Mouse (Mus musculus) ES-E14 (cell line): ENCODE data around the gene Hoxb3. TPM values are rescaled to one million over a fixed set of nuclear protein-coding genes. Genes with fewer than 3 reads are reported as not detected.

Experiments used
- DNase-seq: peaks from one replicate; pipeline ENCODE4 v3.0.0-alpha.2; 2013; ENCODE audit warnings: low read depth, low spot score
- H3K27ac ChIP-seq: 2 replicates; pipeline ENCODE4 v1.5.1; 2012; ENCODE audit warnings: low read depth, mild to moderate bottlenecking, low read length, moderate library complexity, mixed read lengths; ENCODE audit not compliant: poor library complexity, insufficient read depth, severe bottlenecking
- H3K36me3 ChIP-seq: 2 replicates; pipeline ENCODE4 v1.6.1; 2012; ENCODE audit warnings: mild to moderate bottlenecking, low read length, moderate library complexity, mixed read lengths; ENCODE audit not compliant: control insufficient read depth, poor library complexity, insufficient read depth, severe bottlenecking
- H3K4me1 ChIP-seq, 2 experiments: fragments of 150-350 bp in 1 of 2; sonication (generic) in 1 of 2; 2 replicates each; pipeline ENCODE4 v1.6.1; 2012; ENCODE audit warnings: low read length in 2 of 2, mild to moderate bottlenecking in 1 of 2, mixed read lengths in 1 of 2; ENCODE audit not compliant: control insufficient read depth in 2 of 2, insufficient read depth in 2 of 2, poor library complexity in 1 of 2
- H3K4me3 ChIP-seq, 2 experiments: fragments of 150-350 bp in 1 of 2; sonication (generic) in 1 of 2; 2 replicates each; pipeline ENCODE4 v1.5.1; 2012; ENCODE audit warnings: low read length in 2 of 2, low read depth in 1 of 2, mild to moderate bottlenecking in 1 of 2, mixed read lengths in 1 of 2; ENCODE audit not compliant: insufficient read depth in 1 of 2, poor library complexity in 1 of 2, severe bottlenecking in 1 of 2
- H3K9ac ChIP-seq: 2 replicates; pipeline ENCODE4 v1.6.1; 2012; ENCODE audit warnings: low read depth, mild to moderate bottlenecking, low read length, mixed read lengths; ENCODE audit not compliant: poor library complexity, insufficient read depth, severe bottlenecking
- H3K9me3 ChIP-seq: fragments of 150-350 bp; sonication (generic); 2 replicates; pipeline ENCODE4 v1.6.1; 2012; ENCODE audit warnings: low read depth, mild to moderate bottlenecking, low read length; ENCODE audit not compliant: control insufficient read depth, insufficient read depth
- CHD2 ChIP-seq: IDR thresholded peaks from 2 replicates; pipeline ENCODE4 v1.6.1; 2014; ENCODE audit warnings: mild to moderate bottlenecking, low read depth, low read length, inconsistent platforms
- HCFC1 ChIP-seq: IDR thresholded peaks from 2 replicates; pipeline ENCODE4 v1.6.1; 2012; ENCODE audit warnings: low read length, inconsistent platforms, borderline replicate concordance; ENCODE audit not compliant: insufficient read depth
- MAFK ChIP-seq: IDR thresholded peaks from 2 replicates; pipeline ENCODE4 v1.6.1; 2014; ENCODE audit warnings: mild to moderate bottlenecking, low read depth, low read length, inconsistent platforms; ENCODE audit not compliant: insufficient read depth
- ZC3H11A ChIP-seq: IDR thresholded peaks from 2 replicates; pipeline ENCODE4 v1.6.1; 2012; ENCODE audit warnings: low read depth, mild to moderate bottlenecking, inconsistent platforms, low read length, borderline replicate concordance
- ZNF384 ChIP-seq: IDR thresholded peaks from 2 replicates; pipeline ENCODE4 v1.6.1; 2012; ENCODE audit warnings: low read depth, low read length, inconsistent platforms
- in situ Hi-C, 2 experiments: fragments of 600-800 bp; cut with MboI; formaldehyde crosslinking; loops; one replicate each; pipeline ENCODE4 v1.15.1; 2025; ENCODE audit warnings: low sequenced_read_pairs in 2 of 2, inconsistent platforms in 1 of 2; ENCODE audit not compliant: unreplicated experiment in 2 of 2
- total RNA-seq: library from RNA; depleted of rRNA; stranded (reverse); fragments of 300-350 nt; gene quantifications from 2 replicates; pipeline ENCODE4 v1.2.3, GENCODE M21; 2012

Hoxb3 gene
- total RNA-seq, 1 experiment, result 0.54 TPM

- Histone ChIP-seq H3K4me1 (peaks cover 0 to 10% of the 10 kb centered on the region in 2 experiments; a peak in 1 of 4 replicates), H3K4me3 (no peak overlapping the region), H3K27ac (no peak overlapping the region), H3K36me3 (no peaks in the 10 kb centered on the region), H3K9ac (no peak overlapping the region), H3K9me3 (no peaks in the 10 kb centered on the region)
- no peak for TF ChIP-seq CHD2
- TF ChIP-seq ZC3H11A, result no peak
- no peak for TF ChIP-seq HCFC1
- TF ChIP-seq ZNF384, result no peak
- TF ChIP-seq MAFK, result no peak
- no peak for DNase-seq
- in situ Hi-C loops, result no loop called here
Measured at GRCm38 (mm10) chr11:96343206-96343745, 20.1 kb downstream of the Hoxb3 start.

GRCm38 (mm10) chr11:96344061-96344877, 21.1 kb downstream of the Hoxb3 start:
- in situ Hi-C loops, result no loop called here
- H3K27ac ChIP-seq, result no peak overlapping the region
- H3K4me3 ChIP-seq, result peak overlapping the region in 1 of 2 experiments; percentile 32; a peak in 1 of 4 replicates
- H3K4me1 ChIP-seq, result peaks cover 0 to 10% of the 10 kb centered on the region in 2 experiments; a peak in 1 of 4 replicates
- DNase-seq, result no peak
- no peaks in the 10 kb centered on the region for H3K9me3 ChIP-seq
- no peaks in the 10 kb centered on the region for H3K36me3 ChIP-seq
- no peak overlapping the region for H3K9ac ChIP-seq
- TF ChIP-seq HCFC1, result no peak

- Histone ChIP-seq H3K4me1 (peaks cover 0 to 10% of the 10 kb centered on the region in 2 experiments; a peak in 1 of 4 replicates), H3K27ac (no peak overlapping the region), H3K9me3 (no peaks in the 10 kb centered on the region), H3K4me3 (no peak overlapping the region), H3K9ac (no peak overlapping the region), H3K36me3 (no peaks in the 10 kb centered on the region)
- no peak for DNase-seq
- TF ChIP-seq MAFK (no peak), ZNF384 (no peak), CHD2 (no peak), HCFC1 (no peak), ZC3H11A (no peak)
- in situ Hi-C loops, result no loop called here
Measured at GRCm38 (mm10) chr11:96344878-96345159, 21.7 kb downstream of the Hoxb3 start.

DNA sequence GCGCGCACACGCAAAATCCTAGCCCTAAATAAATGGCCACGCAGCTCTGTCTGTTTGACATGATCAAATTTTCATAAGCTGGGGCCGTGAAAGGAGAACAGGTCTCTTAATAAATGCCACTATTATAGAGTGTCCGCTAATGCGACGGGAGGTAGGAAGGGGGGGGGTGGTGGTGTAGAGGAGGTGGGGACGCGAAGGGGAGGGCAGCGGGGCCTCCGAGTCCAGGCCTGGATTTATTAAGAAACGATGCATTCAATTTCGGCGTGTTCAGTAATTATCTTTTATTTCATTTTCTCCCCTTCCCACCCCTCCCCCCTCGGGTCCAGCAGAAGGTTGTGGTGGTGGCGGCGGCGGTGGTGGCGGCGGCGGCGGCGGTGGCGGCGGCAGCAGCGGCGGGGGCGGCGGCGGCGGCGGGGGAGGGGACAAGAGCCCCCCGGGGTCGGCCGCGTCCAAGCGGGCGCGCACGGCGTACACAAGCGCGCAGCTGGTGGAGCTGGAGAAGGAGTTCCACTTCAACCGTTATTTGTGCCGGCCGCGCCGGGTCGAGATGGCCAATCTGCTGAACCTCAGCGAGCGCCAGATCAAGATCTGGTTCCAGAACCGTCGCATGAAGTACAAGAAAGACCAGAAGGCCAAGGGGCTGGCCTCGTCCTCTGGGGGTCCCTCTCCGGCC, 22.2 kb downstream of the Hoxb3 start:
- Histone ChIP-seq H3K4me1 (peaks cover 0 to 10% of the 10 kb centered on the region in 2 experiments; a peak in 1 of 4 replicates), H3K9ac (no peak overlapping the region), H3K4me3 (peak overlapping the region; percentile 14 to 32; a peak in 2 of 4 replicates), H3K9me3 (no peaks in the 10 kb centered on the region), H3K27ac (no peak overlapping the region), H3K36me3 (no peaks in the 10 kb centered on the region)
- DNase-seq, result no peak
- TF ChIP-seq CHD2 (no peak), HCFC1 (no peak), MAFK (no peak), ZNF384 (no peak), ZC3H11A (no peak)
- in situ Hi-C loops, result no loop called here
